Mouse (Mus musculus) brain, embryonic 14.5 days (tissue): Measurements from ENCODE around the gene Pou2f3. TPM values are rescaled to one million over a fixed set of nuclear protein-coding genes. Genes with fewer than 3 reads are reported as not detected.

ENCODE experiments used
- DNase-seq: peaks from one replicate; pipeline ENCODE4 v3.0.0-alpha.2; 2011; ENCODE audit warnings: low read depth
- CTCF ChIP-seq: fragments of 200-500 bp; IDR thresholded peaks from 2 replicates; pipeline ENCODE4 v1.5.1; 2012; ENCODE audit warnings: inconsistent platforms, mild to moderate bottlenecking, moderate library complexity, borderline replicate concordance; ENCODE audit not compliant: insufficient read depth, insufficient read length; ENCODE audit errors: extremely low read depth
- POLR2A ChIP-seq: fragments of 200-500 bp; IDR thresholded peaks from 2 replicates; pipeline ENCODE4 v1.6.1; 2012; ENCODE audit warnings: mild to moderate bottlenecking, inconsistent platforms, borderline replicate concordance; ENCODE audit not compliant: poor library complexity, insufficient read depth, insufficient read length, severe bottlenecking; ENCODE audit errors: extremely low read depth
- polyA plus RNA-seq: library from polyadenylated mRNA; depleted of rRNA; stranded (reverse); fragments of >200 nt; gene quantifications from 2 replicates; pipeline ENCODE4 v1.2.3, GENCODE M21; 2012

The Pou2f3 gene
- polyA plus RNA-seq, 1 experiment: 0.25 TPM

DNA sequence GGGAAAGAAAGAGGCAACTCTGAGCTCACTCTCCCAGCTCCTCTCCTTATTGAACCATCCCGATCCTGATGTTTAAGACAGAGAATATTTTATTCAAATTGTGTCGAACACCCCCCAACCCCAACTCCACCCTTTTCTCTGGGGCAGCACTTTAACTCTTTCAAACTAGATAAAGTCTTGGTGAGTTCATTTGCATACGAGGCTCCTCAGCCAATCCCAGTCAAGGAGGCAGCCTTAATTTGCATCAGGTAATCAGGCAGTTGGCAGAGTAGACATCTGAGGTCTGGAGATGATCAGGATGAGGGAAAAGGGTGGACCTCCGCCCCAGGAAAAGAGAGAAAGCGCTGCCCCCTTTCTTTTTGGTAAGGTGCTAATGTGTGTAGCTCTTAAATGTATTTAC, 10.0 kb downstream of the Pou2f3 start:
- TF ChIP-seq POLR2A (no peak), CTCF (no peak)
- peak; percentile 26 for DNase-seq

- DNase-seq: no peak
- TF ChIP-seq CTCF: no peak
- no peak for TF ChIP-seq POLR2A
These were observed 16.2 kb downstream of the Pou2f3 start for GRCm38 (mm10) chr9:43194001-43194400.

GRCm38 (mm10) chr9:43191561-43191960, 18.6 kb downstream of the Pou2f3 start:
- TF ChIP-seq CTCF (no peak), POLR2A (no peak)
- no peak for DNase-seq

DNA sequence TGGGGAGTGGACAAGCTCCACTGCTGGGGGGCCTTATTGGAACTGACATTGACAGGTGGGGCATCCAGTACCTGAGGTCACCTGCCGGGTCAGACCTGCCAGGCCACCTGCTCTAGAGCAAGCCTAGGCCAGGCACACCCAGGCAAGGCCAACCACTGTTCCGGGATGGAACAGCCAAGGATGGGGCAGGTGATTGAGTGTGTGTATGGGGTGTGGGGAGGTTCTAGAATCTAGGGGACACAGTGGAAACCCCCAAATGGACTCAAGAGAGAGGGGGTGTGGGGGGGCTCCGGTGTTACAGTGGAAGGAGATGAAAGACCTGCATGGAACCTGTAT, 21.2 kb downstream of the Pou2f3 start:
- no peak for TF ChIP-seq CTCF
- no peak for TF ChIP-seq POLR2A
- no peak for DNase-seq

GRCm38 (mm10) chr9:43188309-43189020, 21.7 kb downstream of the Pou2f3 start:
- TF ChIP-seq POLR2A (no peak), CTCF (no peak)
- DNase-seq: peak; percentile 71

- TF ChIP-seq CTCF (no peak), POLR2A (no peak)
- DNase-seq: peak; percentile 18
These were observed 30.6 kb downstream of the Pou2f3 start for GRCm38 (mm10) chr9:43179614-43180013.

GRCm38 (mm10) chr9:43178172-43178571, 32.0 kb downstream of the Pou2f3 start:
- no peak for DNase-seq
- no peak for TF ChIP-seq CTCF
- TF ChIP-seq POLR2A: no peak

DNA sequence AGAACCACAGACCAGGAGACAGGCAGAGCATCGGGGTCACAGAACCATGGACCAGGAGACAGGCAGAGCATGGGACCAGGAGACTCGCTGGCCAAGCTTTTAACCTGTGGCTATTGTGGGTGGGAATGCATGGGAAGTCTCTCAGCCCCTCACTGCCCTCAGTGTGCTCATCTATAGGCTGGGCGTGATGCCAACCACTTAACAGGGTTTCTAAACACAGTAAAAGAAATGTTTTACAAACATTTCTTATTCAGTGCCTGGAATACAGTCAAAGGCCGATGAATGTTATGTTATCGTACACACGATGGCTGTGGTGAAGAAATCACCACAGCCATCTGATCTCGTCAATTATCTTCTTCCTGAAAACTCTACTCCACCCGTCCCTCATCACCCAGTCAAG, 43.1 kb downstream of the Pou2f3 start:
- TF ChIP-seq CTCF (no peak), POLR2A (no peak)
- DNase-seq: peak; percentile 18

- no peak for TF ChIP-seq POLR2A
- no peak for TF ChIP-seq CTCF
- no peak for DNase-seq
These were observed 43.8 kb downstream of the Pou2f3 start for GRCm38 (mm10) chr9:43166346-43166745.

DNA sequence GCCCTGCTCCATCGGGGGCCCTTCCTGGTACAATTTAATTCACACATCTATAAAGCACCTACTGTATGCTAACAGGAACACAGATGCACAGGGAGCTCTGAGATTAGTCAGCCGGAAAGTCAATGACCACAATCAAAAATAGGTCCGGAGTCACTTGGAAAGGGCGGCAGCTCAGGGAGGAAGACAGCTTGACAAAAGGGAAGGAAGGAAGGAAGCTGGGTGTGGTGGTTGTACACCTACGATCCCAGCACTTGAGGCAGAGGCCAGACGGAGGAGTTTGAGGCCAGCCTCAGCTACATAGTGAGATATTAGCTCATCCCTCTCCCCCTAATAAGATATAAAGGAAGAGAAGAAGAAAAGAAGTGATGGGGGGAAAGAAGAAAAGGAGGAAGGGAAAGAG, 54.2 kb downstream of the Pou2f3 start:
- no peak for DNase-seq
- TF ChIP-seq CTCF: no peak
- TF ChIP-seq POLR2A: no peak

DNA sequence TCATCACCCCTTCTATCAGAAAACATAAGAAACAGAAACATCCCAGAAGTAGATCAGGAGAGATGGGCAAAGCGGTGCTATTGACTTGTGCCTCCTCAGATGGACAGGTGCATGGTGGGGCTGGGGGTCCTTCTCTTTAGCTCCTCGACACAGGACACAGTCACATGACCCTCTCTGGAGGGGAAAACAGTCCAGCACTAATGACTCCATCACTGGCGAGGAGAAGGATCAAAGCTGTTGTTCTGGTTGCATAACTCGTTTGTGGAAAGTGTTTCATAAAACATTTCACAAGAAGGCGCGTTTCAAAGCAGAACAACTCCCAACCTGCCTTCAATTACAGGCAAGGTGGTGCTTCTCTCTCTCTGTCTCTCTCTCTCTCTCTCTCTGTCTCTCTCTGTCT, 58.4 kb downstream of the Pou2f3 start:
- no peak for DNase-seq
- no peak for TF ChIP-seq POLR2A
- TF ChIP-seq CTCF: no peak

DNA sequence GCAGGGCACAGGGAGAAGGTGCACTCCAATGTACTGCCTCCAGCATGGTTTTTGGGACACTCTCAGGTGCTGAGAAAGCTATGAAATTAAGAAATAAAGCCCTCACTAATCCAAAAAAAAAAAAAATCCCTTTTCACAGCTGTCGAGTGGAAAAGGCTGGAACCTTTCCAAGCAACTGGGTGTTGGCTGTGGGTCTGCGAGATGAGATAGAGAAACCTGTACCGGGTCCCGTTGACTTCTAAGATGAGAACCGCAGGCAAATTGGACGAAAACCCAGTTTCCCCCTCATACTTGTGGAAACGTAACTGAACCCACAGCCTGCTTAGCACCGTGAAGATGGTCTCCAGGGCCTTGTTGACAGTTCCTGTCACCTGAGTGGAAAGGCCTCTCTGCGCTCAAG, 59.2 kb downstream of the Pou2f3 start:
- no peak for TF ChIP-seq CTCF
- no peak for TF ChIP-seq POLR2A
- DNase-seq: peak; percentile 8
